Mouse (Mus musculus) forebrain, postnatal 0 days (tissue): ENCODE measurements around the gene Vps4b. TPM values are rescaled to one million over a fixed set of nuclear protein-coding genes. Genes with fewer than 3 reads are reported as not detected.

ENCODE experiments used
- ATAC-seq: fragments of 200-750 bp; cut with Nextera tagmentation; 2 replicates; pipeline ENCODE4 v1.8.0; 2017; ENCODE audit warnings: mild to moderate bottlenecking, moderate library complexity
- DNase-seq: peaks from one replicate; pipeline ENCODE4 v3.0.0-alpha.2; 2015
- H3K27ac ChIP-seq: fragments of 300-500 bp; sonication (generic); 2 replicates; pipeline ENCODE4 v1.5.1; 2014; ENCODE audit warnings: low read depth, mild to moderate bottlenecking, antibody characterized with exemption, low read length, moderate library complexity, mixed read lengths
- H3K27me3 ChIP-seq: fragments of 300-500 bp; sonication (generic); 2 replicates; pipeline ENCODE4 v1.6.1; 2014; ENCODE audit warnings: mild to moderate bottlenecking, low read length, mixed read lengths; ENCODE audit not compliant: insufficient read depth
- H3K36me3 ChIP-seq: fragments of 300-500 bp; sonication (generic); 2 replicates; pipeline ENCODE4 v1.6.1; 2014; ENCODE audit warnings: mild to moderate bottlenecking, moderate library complexity; ENCODE audit not compliant: insufficient read depth
- H3K4me1 ChIP-seq: fragments of 300-500 bp; sonication (generic); 2 replicates; pipeline ENCODE4 v1.6.1; 2014; ENCODE audit warnings: antibody characterized with exemption; ENCODE audit not compliant: insufficient read depth
- H3K4me2 ChIP-seq: fragments of 300-500 bp; sonication (generic); 2 replicates; pipeline ENCODE4 v1.6.1; 2014; ENCODE audit warnings: low read depth, mild to moderate bottlenecking, moderate library complexity
- H3K4me3 ChIP-seq: fragments of 300-500 bp; sonication (generic); 2 replicates; pipeline ENCODE4 v1.5.1; 2014; ENCODE audit warnings: low read depth, low read length, mixed read lengths
- H3K9ac ChIP-seq: fragments of 300-500 bp; sonication (generic); 2 replicates; pipeline ENCODE4 v1.6.1; 2014; ENCODE audit warnings: mild to moderate bottlenecking
- H3K9me3 ChIP-seq: fragments of 300-500 bp; sonication (generic); 2 replicates; pipeline ENCODE4 v1.6.1; 2016; ENCODE audit warnings: low read length
- CTCF ChIP-seq: sonication (generic); IDR thresholded peaks from 2 replicates; pipeline ENCODE4 v1.5.1; 2016; ENCODE audit warnings: antibody characterized with exemption, control low read depth, low read depth
- WGBS: fragments of 180-500 bp; shearing (Covaris S2); extraction: QIAGEN DNeasy Blood & Tissue Kit; methylation state at CpG from one replicate; pipeline ENCODE4 v1.1.7; 2014; 5-methylcytosine and 5-hydroxymethylcytosine counted together
- polyA plus RNA-seq: library from polyadenylated mRNA; unstranded; fragments of >200 nt; fragmentation: Nextera tagmentation; extraction: Ambion mirVana; gene quantifications from 2 replicates; pipeline ENCODE4 v1.2.1, GENCODE M21; 2015
- total RNA-seq: library from RNA; depleted of rRNA; stranded (reverse); fragments of >200 nt; gene quantifications from 2 replicates; pipeline ENCODE4 v1.2.3, GENCODE M21; 2014

Gene Vps4b
- total and polyA plus RNA-seq, 2 experiments from 2014 or later: 27.7 to 30.8 TPM

DNA sequence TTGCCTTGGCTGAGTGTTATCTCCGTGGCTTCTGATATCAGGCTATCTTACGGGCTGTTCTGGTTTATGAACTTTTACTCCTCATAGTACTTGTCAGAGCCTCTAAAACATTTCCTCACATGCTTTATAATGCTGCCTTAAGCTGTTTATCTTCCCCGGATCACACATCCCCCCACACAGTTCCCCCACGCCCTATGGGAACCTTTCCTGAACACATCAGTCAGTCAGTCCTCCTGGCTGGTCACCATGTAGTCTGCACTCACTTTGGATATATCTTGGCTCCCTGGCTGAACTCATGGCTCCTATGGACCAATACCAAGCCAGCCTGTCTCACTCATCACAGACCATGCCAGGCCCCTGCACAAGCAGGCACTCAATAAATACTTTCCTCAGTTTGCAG lies 39.9 kb downstream of the Vps4b start:
- no peak overlapping the region for H3K9ac ChIP-seq
- DNase-seq (no peak), ATAC-seq (no peak)
- H3K9me3 ChIP-seq: no peaks in the 10 kb centered on the region
- no peak overlapping the region for H3K27ac ChIP-seq
- H3K4me1 ChIP-seq: peaks cover 11% of the 10 kb centered on the region; the same call in 1 of the 2 replicates
- H3K36me3 ChIP-seq: 0 out of 2 replicates have a peak, but pooled peaks cover 10% of the 10 kb centered on the region
- no peak overlapping the region for H3K4me3 ChIP-seq
- whole genome bisulfite sequencing: 89% methylated on average over 4 of the region's 4 CpGs
- H3K4me2 ChIP-seq: no peak overlapping the region
- no peak for TF ChIP-seq CTCF
- no peaks in the 10 kb centered on the region for H3K27me3 ChIP-seq

DNA sequence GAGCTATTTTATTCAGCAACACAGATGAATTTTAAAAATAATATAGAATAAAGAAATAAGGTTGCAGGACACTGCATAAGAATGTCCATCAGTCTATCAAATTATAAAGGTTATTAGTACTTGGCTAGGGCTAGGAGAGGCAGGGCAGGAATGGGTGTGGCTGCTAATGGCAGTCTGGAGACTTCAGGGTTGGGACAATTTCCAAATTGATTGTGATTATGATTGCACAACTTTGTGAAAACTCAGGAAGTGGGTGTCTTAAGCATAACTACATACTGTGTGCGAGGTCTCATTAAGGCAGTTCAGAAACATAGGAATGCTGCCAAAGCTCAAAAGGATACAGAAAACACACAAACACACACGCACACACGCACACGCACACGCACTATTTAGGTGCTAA lies 44.5 kb downstream of the Vps4b start:
- no peaks in the 10 kb centered on the region for H3K9me3 ChIP-seq
- H3K4me2 ChIP-seq: no peak overlapping the region
- no peak overlapping the region for H3K4me3 ChIP-seq
- H3K27me3 ChIP-seq: no peaks in the 10 kb centered on the region
- ATAC-seq (no peak), DNase-seq (no peak)
- no peak for TF ChIP-seq CTCF
- no peaks in the 10 kb centered on the region for H3K4me1 ChIP-seq
- no peak overlapping the region for H3K27ac ChIP-seq
- H3K36me3 ChIP-seq: peaks cover 28% of the 10 kb centered on the region
- H3K9ac ChIP-seq: no peak overlapping the region
- 91% methylated on average over 5 of the region's 5 CpGs for WGBS

DNA sequence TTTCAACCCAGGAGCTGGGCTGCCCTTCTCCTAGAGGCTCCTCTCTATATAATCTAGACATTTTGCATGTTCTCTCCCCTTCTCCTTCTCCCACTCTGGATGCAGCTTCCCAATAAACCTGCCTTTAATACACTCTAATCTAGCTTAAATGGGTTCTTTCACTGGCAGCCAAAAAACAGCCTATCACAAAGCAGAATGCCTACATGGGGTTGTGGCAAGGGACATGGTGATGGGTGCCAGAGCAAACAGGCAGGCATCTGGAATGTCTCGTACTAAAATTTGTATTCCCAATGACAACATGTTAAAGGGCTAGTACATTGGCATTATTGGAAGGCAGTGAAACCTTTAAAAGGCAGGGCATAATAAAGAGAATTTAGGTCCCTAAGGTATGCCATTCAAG lies 45.9 kb downstream of the Vps4b start:
- Histone ChIP-seq H3K27ac (no peak overlapping the region), H3K4me3 (no peak overlapping the region), H3K4me1 (no peaks in the 10 kb centered on the region), H3K36me3 (peaks cover 40% of the 10 kb centered on the region), H3K4me2 (no peak overlapping the region), H3K9ac (no peak overlapping the region), H3K27me3 (no peaks in the 10 kb centered on the region), H3K9me3 (no peaks in the 10 kb centered on the region)
- no peak for TF ChIP-seq CTCF
- DNase-seq (no peak), ATAC-seq (no peak)
- 42% methylated on average over 1 of the region's 1 CpGs for WGBS

DNA sequence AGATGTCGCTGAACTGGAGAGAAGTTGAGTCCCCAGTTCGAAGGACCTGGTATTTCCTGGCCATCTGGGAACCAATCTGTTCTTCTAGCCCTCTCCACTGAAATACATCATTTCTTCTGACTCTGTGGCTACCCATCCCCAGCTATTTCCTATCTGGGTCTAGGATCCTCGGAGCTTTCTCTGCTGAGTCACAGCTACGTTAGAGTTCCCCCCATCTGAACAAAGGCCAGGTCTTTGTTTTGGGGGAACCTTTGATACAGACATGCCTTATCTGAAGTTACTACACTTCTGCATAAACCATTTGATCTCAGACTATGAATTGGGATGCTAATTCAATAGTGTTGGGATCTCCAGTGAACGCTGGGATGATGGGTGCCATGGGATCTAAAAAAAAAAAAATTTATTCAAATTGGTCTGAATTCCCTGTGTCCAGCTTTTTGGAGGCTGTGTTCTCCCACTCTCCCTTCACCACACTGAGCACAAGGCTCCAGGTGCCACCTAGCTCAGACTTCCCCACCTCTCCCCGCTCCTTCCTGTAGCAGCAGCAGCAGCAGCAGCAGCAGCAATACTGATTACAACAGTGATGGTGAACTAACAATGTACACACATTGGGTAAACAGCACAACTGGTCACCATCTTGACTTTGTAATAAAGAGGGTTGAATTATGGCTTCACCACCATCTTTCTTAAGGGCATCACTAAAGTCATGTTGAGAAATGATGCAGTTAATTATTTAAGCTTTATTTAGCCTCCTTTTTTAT lies 47.8 kb downstream of the Vps4b start:
- H3K9me3 ChIP-seq: no peaks in the 10 kb centered on the region
- no peak for DNase-seq
- no peaks in the 10 kb centered on the region for H3K27me3 ChIP-seq
- no peak for TF ChIP-seq CTCF
- 90% methylated on average over 6 of the region's 6 CpGs for WGBS
- H3K4me2 ChIP-seq: no peak overlapping the region
- peaks cover 38% of the 10 kb centered on the region for H3K36me3 ChIP-seq
- H3K27ac ChIP-seq: no peak overlapping the region
- H3K4me3 ChIP-seq: no peak overlapping the region
- no peaks in the 10 kb centered on the region for H3K4me1 ChIP-seq
- no peak overlapping the region for H3K9ac ChIP-seq
- no peak for ATAC-seq

DNA sequence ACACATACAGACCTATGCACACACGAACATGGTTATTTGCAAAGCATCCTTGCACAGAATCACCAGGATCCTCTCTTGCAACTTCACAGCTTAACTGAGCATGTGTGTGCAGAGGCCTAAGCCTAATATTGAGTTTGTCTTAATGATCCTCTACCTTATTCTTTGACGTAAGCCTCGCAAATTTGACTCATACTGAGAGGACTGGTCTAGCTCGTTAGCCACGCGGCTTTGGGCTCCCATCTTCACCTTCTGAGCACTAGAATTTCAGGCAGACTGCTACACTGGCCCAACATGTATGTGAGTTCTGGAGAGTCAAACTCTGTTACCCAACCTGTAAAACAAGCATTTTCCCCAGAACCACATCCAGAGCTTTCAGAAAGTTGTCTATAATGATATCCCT lies 53.5 kb downstream of the Vps4b start:
- Histone ChIP-seq H3K9me3 (no peaks in the 10 kb centered on the region), H3K9ac (no peak overlapping the region), H3K4me2 (no peak overlapping the region), H3K36me3 (peaks cover 49% of the 10 kb centered on the region), H3K27ac (no peak overlapping the region), H3K4me1 (no peaks in the 10 kb centered on the region), H3K4me3 (no peak overlapping the region), H3K27me3 (no peaks in the 10 kb centered on the region)
- no peak for TF ChIP-seq CTCF
- ATAC-seq (no peak), DNase-seq (no peak)
- 70% methylated on average over 6 of the region's 6 CpGs for WGBS

DNA sequence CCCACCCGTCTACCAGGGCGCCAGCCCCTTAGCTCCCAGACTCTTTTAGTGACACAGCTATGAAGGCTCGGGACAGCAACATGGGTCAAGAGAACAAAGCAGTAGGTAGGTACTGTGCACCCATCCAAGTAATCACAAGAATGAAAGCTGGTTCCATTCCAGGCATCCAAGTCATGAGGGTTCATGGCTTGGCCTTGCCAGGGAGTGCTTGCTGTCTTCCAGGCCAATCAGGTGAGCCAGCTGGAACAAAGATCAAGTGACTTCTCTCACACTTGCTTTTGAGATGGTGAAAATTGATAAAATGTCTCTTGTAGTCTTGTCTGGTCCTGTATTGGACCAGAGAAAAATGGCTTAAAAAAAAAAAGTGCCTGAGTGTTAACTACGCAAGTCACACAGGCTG lies 55.8 kb downstream of the Vps4b start:
- DNase-seq: no peak
- WGBS: 93% methylated on average over 4 of the region's 4 CpGs
- H3K4me3 ChIP-seq: no peak overlapping the region
- no peak overlapping the region for H3K9ac ChIP-seq
- ATAC-seq: no peak
- no peaks in the 10 kb centered on the region for H3K27me3 ChIP-seq
- H3K27ac ChIP-seq: no peak overlapping the region
- TF ChIP-seq CTCF: no peak
- no peaks in the 10 kb centered on the region for H3K9me3 ChIP-seq
- H3K4me1 ChIP-seq: no peaks in the 10 kb centered on the region
- H3K4me2 ChIP-seq: no peak overlapping the region
- H3K36me3 ChIP-seq: peaks cover 38% of the 10 kb centered on the region

DNA sequence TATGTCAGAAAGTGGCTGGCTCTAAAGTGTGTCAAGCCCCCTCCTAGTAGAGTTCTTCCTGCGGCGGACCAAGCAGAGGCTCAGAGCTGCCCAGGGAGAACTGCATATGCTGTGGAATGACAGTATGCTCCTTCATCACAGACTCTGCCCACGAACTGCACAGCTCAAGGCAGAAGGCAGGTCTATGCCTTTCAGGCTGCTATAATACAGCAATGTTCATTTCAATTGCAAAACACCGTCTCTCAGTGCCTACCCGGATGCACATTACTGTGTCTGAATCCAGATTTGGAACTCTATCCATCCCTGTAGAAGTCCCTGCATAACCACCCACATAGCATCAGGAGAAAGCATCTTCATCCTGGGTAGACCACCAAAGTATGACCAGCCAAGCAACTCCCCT lies 56.7 kb downstream of the Vps4b start:
- Histone ChIP-seq H3K9me3 (no peaks in the 10 kb centered on the region), H3K4me3 (no peak overlapping the region), H3K27me3 (no peaks in the 10 kb centered on the region), H3K4me1 (no peaks in the 10 kb centered on the region), H3K36me3 (peaks cover 40% of the 10 kb centered on the region), H3K27ac (no peak overlapping the region), H3K4me2 (no peak overlapping the region), H3K9ac (no peak overlapping the region)
- WGBS: 90% methylated on average over 5 of the region's 5 CpGs
- TF ChIP-seq CTCF: no peak
- DNase-seq (no peak), ATAC-seq (no peak)
